Mouse (Mus musculus) layer of hippocampus, adult 9-11 months (tissue): ENCODE measurements at regions not wholly inside any gene's neighbourhood (a gene's known extent, or its start where the extent isn't known, plus 50 kb on each side); places are given as distances from the start of the nearest gene placed in this dataset.

Experiments used
- DNase-seq: peaks from one replicate; pipeline ENCODE4 v3.0.0; 2022

DNA sequence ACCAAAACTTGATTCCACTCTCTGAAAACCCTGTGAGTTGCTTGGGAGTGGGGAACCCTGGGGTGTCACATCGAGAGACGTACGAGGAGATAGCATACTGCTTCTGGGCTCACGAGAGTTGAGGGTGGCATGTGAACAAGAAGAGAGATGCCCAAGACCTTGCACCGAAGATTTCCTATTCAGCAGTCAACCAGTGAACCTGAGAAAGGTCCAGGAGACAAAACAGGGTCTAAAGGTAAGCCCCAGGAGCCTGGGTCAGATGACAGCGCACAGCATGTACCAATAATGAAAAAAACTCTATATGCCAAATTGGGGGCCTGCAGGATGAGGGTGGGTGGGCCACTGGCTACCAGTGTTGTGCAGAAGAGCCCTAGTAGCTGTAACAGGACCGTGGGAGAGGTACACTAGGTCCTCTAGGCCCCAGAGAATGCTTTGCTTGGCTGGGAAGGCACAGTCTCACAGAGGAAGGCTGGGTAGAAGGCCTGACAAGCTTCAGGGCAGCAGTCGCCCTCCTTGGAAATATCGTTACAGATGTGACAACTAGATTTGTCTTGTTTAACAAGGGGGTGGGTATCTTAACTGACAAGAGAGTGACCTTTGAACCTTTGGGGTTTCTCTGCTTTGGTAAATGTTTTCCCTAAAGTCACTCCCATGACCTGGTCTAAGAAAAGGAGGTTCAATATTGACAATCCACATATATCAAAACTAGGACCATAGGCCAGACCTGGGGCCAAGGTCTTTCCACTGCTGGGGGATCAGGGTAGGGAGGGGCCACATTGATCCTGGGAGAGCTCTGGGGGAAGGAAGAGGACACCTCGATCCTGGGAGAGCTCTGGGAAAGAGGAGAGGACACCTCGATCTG lies 93.1 kb downstream of the Zfp706 start:
- DNase-seq: no peak

DNA sequence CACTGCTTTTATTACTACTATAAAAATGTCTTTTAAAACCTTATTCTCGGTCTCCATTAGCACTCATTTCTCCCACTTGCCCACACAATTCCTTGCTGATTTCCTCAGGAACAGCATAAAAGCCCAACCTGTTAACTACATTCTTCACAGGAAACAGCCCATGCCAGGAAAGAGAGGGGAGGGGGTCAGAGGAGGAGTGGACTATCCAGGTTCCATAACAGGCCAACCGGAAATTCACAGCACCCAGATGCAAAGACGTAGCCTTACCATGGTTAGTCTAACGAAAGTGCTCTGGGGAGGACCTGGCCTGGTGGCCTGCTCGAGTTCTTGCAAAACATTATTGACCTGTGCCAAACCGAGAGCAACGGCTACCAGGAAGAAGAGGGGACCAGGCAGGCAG lies 94.3 kb downstream of the Zfp706 start:
- no peak for DNase-seq

DNA sequence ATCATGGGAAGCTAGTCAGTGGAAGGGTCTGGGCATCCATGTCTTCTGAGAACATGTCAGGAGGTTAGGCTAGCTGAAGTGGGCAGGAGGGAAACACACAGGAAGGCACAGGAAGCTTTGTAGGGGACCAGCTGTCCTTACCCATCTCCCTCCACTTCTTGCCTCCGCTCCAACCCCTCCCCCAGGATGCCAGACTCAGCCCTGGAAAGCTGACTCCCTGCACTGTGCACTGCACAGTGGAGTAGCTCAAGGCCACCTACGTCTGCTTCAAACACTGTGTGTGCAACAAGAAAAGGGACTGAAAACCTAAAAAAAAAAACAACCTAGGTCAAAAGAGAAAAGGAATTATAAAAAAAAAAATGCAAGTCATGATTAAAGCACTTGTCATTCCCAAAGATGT lies 97.3 kb downstream of the Zfp706 start:
- no peak for DNase-seq

DNA sequence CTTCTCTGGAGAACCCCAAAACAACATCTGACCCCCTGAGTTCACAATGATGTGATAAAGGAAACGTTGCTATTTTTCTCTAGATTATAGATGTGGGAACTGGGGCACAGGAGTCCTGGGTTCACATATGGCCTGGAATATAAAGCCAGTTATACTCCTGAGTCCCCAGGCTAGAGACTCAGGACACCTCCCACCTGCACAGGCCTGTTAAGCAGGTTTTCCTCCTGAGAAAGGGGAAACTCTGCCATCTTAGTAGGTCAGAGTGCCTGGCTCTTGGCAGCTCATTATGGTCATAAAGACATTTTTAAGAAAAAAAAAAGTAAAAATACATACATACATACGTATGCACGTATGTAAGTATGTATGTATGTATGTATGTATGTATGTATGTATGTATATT lies 98.1 kb downstream of the Zfp706 start:
- no peak for DNase-seq

DNA sequence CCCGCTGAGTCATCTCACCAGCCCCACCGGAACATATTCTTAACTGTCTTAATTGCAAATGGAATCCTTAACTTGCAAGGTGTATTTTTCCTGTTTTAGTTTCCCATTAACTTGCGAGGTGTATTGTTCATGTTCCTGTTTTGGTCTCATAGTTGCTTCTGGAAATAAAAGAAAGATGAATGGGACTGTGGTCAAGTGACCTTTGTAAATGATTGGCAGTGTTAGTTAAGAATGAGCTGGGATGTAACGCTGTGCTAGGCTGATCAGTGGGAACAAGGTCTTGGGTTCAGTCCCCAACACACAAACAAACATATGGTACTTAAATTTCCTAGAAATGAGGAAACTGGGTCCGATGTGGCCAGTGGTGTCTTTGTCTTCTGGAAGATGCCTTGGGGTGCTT lies 100.8 kb downstream of the Zfp706 start:
- DNase-seq: no peak

DNA sequence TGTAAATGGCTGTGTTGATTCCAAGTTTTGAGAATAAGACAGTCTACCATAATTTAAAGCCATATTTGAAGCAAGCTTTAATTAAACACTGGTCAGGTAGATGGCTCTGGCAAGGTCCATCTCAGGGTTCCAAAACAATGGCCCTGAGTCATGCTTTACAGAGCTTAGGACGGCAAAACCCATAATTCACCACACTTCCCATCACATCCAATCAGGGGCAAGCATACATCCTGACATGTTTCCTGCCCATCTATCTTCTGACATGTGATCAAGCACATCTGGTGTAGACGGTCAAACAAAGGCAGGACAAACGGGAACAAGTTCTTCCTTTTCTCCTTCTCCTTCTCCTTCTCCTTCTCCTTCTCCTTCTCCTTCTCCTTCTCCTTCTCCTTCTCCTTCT lies 101.5 kb downstream of the Zfp706 start:
- DNase-seq: no peak

DNA sequence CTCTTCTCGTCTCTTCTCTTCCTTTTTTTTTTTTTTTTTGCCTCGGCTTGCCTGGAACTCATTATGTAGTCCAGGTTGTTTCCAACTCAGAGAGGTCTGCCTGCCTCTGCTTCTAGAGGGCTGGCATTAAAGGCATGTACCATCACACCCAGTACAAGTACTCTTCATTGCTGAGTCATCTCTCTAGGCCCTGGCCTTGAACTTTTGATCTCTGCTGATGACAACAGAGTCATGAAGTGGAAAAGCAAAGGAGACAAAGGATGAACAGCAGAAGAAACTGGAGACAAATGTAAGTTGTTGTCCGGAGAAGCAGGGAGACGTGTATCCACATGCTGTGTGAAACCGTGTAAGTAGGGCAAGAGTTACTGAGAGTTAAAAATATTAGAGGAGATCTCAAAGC lies 103.7 kb downstream of the Zfp706 start:
- no peak for DNase-seq

DNA sequence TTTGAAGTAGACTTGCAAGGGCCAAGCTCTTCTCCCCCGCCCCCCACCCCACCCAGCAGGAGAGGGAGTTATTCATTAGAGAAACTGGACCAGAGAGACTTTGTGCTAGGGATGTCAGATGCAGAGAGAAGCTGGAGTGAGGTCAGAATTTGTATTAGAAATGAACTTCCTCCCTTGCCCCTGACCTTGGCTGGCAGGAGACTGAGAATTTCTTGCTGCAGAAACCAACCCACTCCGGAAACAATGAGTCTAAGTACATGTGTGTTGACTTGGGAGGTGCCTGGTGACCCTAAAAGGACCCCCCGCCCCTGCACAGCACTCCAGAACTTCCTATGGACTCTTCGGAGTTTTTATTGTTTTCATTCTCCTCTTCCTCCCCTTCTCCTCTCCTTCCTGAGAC lies 104.3 kb downstream of the Zfp706 start:
- no peak for DNase-seq

DNA sequence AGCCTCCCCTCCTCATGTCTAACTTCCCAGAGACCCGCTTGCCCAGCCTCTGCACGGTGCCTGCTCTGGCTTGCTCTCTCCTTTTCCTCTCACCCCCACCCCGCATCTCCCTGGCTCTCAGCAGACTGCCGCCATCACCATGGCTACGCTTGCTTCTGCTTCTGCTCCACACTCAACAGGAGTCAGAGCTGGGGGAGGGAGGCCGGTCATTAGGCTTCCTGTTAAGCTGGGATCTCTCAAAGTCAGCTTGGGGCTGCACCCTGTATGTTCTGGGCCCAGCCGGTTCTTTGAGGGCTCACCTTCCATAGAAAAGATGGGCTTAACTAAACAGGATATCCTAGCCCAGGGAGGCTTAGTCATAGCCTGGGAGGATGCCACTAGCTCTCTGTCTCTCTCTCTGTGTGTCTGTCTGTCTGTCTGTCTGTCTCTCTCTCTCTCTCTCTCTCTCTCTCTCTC lies 105.7 kb downstream of the Zfp706 start:
- peak; percentile 87 for DNase-seq

DNA sequence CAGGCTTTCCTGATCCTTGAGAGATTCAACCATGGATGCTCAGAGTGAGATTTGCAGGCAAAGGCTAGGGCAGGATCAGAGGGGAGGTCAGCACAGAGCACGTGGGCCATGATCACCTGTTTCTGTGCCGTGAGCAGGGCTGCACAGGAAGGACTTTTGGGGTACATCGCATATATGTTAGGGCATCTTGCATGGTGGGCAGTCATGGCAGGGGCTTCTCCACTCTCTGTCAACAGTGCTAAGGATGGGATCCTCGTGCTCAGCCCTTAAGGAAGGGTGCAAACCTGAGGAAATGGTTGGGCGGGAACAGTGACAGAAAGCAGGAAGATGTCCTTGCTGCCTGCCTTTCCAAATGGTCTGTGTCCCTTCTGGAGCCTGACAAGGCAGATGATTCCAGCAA lies 106.2 kb downstream of the Zfp706 start:
- no peak for DNase-seq

DNA sequence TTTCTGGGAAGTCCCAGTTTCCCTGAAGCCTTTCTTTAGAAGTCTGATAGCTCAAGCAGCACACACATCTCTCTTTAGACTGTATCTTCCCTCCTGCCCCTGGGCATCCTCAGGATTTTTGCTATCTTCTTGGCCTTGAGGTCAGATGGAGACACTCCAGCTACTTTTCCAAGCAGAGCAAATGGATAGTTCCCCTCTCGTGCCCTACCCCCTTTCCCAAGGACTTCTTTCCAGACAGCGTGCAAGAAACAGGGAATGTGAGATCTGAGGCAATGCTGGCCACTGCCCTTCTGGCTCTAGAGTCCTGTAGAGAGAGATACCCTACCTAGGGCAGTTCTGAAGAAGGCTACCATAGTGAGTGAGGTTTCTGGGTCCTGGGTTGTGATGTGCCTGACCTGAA lies 106.6 kb downstream of the Zfp706 start:
- no peak for DNase-seq

DNA sequence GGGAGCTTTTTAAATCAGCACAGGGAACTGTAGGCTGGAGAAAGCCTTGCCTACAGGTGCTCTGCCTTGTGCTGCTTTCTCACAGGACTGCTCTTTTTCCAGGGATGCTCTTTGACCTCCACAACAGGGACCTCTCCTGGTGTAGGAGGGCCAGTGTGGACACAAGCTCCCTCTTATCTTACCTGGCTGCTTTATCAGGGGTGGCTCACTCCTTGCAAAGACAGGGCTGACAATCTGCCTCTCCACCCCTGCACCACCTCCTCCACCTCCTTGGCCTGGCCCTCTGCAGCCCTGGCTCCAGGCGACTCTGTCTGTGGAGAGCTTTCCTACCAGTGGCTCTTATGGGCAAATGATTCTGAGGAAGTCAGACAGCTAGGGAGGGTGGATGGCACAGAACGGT lies 107.7 kb downstream of the Zfp706 start:
- no peak for DNase-seq

DNA sequence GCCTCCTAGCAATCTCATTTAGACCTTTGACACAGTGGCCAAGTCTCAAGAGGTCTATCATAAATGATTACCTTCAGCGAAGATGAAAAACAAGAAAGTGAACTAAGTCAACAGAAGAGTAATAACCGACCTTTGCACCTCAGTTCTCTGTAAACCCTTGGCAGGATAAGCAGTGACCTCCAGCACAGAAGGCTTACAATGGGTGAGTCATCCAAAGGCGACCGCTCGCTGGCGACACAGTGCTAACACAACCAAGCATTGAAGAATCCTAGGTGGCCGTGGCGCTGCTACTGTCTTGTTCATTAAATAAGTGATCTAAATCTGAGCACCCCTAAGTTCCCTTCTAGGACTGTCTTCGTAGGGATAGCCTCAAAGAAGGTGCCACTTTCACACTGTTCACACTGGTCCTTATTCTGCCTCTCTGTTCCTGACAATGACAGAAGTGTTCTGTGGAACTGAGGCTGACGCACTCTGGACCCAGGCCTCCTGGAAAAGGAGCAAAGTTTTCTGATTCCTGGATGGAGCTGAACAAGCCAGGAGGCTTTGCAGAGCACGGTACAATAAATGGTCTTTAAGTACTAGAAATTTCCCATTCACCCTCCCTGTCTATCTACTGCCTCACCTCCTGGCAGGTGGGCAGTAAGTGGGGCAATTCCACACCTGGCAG lies 108.6 kb downstream of the Zfp706 start:
- DNase-seq: no peak

DNA sequence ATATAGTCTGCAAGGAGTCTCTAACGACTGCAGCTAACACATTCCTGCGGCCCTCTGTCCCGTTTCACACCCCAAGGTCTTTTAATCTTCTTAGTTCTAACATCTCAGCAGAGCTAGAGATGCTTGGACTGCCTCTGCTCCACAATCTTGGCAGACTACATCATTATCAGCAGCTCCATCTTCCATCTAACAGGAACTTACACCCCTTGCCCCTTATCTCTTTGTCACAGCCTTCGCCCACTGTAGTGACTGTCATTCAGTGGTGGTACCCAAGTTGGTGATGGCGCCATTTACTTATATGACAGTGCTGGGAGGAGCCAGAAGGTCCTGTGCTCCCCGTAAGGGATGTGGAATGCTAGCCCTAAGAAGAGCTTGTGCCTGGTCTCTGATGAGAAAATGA lies 109.2 kb downstream of the Zfp706 start:
- DNase-seq: no peak

DNA sequence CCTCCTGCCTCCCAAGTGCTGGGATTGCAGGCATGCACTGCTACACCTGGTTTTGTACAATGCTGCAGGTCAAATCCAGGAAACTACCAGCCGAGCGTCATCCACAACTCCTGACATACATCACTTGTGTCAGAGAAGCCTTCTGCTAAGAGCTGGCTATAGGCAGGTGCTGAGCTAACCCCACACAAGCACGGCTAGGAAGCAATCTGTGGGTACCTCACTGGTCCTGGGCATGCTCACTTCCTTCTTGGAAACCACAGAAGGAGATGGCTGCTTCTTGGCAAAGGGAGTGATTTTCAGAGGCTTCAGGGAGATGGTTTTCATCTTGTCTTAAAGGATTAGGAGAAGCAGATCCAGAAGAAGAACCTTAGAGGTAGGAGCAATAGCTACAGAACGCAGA lies 111.3 kb downstream of the Zfp706 start:
- no peak for DNase-seq

DNA sequence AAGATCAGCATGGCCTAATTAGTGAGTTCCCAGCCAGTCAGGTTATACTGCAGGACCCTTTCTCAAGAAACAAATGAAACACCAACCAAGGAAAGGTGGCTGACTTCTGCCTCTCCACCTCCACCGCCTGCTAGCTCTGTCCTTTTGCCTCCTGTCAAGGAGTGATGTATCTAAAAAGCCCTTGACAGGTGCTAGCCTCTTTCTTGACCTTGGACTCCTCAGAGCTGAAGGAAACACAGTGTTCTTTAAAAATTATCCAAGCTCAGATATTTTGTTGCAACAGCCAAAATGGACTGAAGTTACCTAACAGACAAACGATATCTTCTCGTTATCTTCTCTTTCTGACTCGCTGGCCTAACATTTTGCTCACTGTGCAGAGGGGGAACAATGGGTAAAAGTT lies 112.5 kb downstream of the Zfp706 start:
- DNase-seq: no peak

DNA sequence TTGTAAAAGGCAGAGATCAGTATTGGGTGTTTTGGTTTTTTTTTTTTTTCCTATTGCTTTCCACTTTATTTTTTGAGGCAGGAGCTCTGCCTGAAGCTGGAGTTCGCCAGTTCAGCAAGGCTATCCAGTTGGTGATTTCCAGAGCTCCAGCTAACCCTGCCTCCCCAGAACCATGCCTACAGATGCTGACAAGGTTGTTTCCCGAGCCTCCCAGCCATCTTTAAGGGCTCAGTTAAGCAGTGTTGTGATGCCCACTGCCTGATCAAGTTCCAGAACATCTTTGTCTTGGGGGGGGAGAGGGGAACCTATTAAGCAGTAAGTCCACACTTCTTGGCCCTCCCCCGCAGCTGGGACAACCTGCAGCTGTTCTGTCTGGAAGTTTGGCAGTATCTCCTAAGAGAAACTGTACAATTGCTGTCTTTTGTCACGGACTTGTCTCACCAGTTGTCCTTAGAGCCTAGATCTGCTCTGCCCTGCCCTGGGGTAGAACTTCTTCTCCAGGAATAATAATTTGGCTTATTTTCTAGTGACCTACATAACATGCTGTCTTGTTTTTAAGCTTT lies 114.1 kb downstream of the Zfp706 start:
- no peak for DNase-seq

DNA sequence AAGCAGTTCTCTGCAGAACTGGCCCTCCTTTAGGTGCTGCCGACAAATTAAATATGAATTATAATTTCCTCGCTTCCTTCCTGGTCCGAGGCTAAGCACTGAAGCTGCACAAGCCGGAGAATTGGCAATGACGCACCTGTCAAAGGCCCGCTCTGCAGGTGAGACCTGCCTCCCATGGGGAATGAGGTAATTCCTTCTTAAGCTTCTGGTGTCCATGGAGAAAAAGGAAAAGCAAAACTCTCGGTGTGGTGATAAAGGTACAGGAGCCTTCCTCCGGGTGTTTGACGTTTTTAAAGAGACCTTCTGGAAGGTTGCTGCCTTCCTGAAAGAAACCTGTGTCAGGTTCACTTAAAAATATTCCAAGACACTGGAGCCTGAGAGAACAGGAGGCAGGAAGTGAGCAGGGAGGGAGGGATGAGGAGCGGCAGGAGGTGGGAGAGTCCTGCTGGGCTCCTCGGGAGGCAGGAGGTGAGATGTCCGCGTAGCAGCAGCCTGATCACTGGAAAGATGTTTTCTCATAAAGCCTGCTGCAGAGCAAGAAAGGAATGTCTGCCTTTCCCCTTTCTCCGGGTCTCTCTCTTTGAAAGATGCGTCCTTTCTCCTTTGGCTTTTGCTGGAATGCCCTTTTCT lies 114.9 kb downstream of the Zfp706 start:
- no peak for DNase-seq

DNA sequence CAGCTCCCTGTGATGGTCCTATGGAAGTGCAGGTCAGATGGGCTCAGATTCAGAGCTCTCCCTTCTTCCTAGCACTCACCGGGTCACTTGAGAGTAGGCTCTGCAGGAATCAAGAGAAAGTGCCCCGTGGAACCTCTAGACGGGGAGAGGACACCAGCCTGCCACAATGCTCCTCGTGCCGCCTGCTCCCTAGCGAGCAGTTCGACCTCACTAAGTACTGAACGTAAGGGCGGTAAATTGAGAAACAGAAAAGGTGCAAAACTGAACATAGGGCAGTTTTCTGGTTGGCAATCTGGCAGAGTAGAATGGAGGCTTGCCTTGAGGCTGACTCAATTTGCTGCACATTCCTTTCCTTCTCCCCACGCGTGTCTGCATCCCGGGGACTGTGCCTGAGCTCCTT lies 115.7 kb downstream of the Zfp706 start:
- no peak for DNase-seq

DNA sequence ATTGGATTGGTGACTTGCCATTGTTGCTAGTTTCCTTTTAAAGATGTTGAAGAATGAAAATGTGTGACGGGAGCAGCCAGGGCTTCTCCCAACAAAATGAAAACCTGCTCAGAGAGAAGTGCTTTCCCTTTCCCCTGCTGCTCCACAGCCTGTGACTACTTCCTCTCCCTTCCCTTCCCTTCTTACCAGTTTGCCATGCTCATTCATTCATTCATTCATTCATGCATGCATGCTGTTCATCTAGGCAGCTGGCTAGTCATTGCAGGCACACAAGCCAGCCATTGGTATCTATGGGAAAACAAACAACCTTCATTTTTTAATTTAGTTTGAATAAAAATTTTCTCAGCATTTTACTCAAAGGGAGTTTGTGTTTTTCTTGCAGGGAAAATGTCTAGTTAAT lies 116.3 kb downstream of the Zfp706 start:
- DNase-seq: no peak

DNA sequence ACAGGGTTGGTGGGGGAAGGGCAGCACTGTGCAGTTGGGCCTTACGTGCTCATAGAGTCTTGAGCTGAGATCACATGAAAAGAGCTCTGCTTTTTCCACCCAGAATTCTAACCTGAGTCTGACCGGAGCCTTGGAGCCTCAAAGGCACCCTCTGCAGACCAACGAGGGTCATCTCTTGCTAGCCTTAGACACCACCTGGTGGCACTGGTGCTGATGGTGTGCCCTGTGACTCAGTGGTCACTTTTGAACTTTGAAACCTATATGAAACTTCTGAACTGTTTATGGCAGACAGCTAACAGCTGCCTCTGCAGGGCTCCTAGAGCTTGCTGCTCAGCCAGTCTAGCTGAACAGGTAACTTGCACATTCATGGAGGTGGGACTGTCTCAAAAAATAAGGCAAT lies 118.5 kb downstream of the Zfp706 start:
- DNase-seq: no peak

DNA sequence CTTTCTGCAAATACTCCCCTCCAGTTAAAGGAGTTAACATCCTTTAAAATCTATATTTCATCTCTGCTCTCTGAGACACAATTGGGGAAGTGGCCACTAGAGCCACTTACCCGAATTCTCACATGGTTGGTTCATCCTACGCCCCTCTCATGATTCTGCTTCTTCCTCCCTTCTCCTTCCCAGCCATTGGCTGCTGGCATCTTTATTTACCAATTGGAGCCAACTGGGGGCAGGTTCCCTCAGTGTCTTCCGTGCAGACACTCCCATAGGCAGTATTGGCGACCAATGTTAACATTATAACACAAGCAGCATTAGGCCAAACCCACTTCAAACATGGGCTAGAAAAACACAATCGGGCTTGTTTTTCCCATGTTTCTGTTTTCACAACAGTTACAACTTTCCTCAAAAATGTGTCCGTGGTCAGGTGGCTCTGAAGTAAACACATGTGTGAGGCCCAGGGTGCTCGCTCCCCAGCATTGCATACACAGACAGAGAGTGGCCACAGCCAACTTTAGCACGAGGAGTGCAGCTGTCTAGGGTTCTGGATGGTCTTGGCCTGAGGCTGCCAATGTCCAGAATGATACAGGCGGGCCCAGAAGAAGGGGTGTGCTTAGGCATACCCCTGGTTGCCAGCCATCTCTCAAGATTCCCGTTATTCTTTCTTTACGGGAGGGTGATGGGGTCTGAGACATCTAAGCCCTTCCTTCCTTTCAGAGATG lies 119.1 kb downstream of the Zfp706 start:
- no peak for DNase-seq
